Mouse (Mus musculus) c-Kit-negative CD71-positive TER-119-positive erythroid progenitor cells, embryonic 14.5 days (primary cell): Measurements from ENCODE around the gene Adra2a.

ENCODE experiments used
- DNase-seq: peaks from one replicate; pipeline ENCODE4 v3.0.0-alpha.2; 2013; ENCODE audit warnings: low read depth, low spot score

Gene Adra2a

DNA sequence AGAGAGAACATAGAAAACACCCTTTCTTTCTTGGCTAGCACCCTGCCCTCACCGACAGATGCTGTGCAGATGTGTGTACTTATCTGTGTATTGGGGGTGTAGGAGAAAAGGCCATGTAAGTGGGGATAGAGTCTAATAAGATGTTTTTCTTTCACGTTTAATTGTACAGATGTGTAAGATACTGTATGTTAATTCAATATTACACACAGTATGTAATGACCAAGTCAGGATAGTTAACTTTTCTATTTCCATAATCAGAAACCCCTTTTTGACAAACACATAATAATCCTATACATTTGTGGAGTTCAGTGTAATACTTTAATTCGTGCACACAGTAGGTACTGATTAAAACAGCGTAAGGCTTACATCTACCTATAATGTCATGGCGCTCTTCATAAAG is at the start of gene Adra2a:
Gene Adra2a (plus strand): TSS at position 301 of the 400 bp plus-strand sequence.
- DNase-seq: no peak

DNA sequence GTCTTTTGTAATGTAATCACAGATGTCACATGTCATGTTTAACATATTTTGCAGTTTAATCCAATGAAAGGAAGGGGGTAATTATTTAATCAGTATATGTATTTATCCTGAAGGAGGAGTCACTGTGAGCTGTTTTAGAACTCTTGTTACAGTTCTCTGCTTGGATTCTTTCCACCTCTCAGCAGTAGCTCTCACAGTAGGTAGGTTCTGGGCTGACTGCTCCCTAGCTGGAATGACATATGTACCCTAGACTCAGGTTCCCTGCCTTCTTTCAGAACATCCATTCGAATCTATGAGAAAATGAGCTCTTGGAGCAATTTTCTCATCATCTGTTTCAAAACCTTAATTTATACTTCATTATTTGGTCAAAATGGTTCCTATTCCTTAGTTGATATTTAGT is 49.7 kb upstream of the Adra2a start:
- DNase-seq: no peak

DNA sequence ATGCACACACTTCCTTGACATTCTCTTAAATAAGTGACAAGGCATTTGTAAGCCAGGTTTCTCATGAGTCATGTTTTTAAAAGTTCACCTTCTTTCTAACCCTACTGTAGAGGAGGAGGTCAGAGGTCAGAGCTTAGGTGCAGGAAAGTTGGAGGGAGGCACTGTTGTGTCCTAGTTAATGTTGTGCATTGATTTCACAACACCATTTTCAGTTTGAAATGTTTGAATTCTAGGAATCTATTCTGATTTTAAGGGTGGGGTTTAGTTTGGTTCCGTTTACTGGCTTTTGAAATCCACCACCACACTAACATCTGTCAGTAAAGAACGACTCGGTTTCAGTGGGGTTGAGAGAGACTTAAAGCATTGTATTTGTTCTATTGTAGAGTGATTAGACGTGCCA is 33.0 kb upstream of the Adra2a start:
- no peak for DNase-seq

DNA sequence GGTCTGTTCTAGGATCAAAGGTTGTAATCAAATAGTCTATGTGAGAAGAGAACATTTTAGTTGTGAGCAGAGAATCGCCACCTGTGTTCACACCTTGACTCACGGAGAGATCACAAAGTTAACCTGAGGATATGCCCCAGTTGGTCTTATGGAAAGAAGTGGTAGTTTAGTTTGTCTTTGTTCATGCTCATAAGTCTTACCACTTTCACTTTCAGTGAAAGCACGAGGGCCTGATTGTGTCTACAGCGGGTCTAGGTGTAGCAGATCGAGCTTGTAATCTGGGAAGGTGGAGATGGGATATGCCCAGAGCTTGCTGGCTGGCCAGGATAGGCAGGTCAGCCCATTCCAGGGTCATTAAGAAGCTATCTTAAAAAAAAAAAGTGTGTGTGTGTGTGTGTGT is 29.0 kb upstream of the Adra2a start:
- no peak for DNase-seq

DNA sequence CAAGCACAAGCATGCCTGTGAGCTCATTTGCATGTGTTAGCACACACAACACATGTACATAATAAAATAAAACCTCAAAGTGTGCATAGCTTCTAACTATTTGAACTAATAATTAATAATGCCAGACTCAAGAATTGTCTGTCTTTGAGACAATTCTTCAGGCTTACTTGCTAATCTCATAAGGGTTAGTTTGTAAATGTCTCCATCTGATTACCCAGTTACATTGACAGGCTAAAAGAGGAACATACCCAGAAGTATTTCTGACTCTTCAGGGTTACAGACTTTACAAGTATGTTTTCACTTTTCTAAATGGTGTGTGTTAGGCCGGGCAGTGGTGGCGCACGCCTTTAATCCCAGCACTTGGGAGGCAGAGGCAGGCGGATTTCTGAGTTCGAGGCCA is 28.4 kb upstream of the Adra2a start:
- DNase-seq: no peak

DNA sequence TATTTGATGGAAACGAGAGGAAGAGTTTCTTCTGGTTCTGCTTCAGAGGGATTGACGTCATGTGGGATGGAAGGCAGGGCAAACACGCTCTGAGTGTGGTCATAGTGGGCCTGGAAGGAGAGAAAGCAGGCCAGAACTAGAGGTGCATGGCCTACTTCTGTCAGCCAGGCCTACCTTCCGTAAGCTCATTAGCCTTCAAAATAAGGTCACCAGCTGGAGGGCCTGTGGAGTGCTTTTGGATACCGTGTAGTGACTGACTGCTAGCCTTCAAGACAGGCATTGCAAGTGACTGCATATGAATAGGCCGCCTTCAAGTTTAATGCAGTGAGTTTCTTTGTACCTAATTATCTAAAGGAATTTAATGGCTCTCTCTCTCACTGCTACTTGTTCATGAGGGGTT is 8.9 kb upstream of the Adra2a start:
- no peak for DNase-seq

DNA sequence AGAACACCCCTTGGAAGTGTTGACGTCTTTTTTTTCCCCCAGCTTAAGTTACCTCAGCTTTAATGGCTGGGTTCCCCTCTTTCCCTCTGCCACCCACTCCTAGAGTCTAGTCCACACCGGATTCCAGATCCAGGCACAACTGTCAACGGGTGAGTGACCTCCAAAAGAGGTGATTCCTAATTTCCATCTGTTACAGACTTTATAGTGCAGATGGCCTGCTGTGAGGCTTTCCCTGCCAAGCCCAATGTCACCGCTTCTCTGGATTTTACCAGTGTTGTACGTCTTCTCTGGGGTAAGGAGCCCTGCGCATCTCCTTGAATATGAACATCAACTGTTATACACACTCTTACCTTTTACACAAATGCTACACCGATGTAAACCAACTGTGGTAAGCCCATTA is 4.5 kb upstream of the Adra2a start:
- no peak for DNase-seq

DNA sequence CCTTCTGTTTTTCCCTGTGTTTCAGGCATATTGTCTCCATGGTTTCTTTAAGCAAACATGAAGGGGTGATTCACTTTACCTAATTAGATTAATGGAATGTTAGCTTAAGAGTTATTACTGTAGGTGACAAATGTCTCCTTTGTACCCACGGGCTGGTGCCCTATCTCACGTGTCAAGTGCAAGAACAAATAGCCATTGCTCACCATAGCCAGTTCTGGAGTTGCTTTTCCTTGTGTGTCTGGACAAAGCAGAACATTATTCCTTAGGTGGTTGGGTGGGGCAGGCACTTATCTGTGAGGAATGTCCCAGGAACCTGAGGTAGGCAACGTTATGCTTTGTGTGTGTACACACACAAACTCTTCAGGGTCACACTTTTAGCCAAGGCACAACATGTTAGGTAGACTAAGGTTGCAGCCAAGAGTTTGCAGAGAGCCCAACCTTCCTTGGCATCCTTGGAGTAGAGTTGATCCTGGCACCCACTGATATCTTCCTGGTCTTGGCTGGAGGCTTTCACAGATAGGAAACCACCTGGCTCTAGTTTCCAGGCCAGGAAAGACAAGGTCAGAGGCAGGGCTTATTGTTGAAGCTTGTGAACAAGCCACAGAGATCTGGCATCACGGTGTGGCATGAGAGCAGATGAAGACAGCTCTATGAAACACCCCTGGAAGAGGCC is 3.5 kb upstream of the Adra2a start:
- DNase-seq: no peak

DNA sequence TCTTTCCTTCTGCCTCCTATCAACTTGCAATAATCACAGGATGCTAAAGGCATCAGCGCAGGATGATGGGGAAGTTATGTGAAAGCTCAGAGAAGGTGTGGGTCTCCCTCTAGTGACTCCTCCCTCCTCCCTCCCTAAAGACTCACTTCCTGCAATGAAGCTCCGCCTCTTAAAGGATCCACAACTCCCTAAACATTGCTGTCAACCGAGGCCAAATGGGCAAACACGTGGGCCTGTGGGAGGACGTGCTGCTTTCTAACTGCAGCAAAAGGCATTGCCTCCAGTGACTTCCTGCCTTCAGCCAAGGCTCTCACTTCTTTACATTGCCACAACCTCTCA is 3.0 kb upstream of the Adra2a start:
- DNase-seq: no peak

DNA sequence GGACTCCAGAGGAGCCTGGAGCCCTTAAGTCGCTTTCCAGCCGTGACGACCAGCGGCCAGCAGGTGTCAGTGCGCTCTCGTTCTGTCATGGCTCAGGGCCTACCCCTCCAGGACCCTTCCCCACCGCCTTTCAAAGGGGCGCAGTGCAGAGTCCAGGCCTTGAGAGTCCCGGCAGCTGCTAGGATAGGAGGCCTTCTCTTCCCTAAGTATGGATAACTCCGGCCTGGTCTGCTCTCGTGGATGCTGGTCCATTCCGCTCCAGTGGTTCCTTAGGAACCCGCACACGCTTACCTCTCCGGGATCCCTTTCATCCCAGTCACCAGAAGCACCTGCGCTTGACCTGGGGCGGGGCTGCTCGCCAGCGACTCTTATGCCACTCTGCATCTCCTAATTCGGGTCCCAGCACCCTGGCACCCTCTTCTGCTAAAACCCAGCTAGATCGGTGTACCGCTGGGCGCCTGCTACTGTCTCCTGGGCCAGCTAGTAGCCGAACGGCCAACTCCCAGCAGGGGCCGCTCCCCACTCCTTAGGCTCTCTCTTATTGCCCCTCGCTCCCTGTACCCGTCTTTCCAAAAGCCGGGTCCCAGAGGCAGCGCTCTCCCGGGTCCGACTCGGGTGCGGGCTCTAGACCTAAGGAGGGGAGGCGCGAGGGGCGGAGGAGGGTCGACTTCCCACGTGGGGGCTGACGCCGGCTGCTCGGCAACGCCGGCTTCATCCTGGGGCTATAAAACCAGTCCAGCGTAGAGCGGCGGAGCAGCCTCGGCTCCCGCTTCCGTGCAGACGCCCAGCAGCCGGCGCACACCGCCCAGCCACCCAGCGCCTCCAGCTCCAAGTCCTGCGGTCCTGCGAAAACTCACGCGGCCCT is 788 bp downstream of the Adra2a start:
- DNase-seq: no peak

DNA sequence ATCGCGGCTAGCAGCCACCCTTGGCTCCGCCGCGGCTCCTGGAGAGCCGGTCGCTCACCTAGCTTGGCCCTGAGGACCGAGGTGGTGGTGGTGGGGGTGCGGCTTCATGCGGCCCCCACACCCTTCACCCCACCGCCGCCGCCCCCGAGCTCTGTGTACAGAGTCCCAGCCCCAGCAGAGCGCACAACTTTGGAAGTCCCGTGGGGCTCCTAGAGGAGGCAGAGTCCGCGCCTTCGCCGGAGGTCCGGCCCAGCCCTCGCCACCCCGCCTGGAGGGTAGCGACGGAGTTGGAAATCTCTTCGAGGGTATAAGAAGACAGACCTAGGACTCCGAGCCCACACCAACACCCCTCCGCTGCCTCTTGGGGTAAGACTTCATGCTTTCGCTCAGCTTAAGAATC is 1.5 kb downstream of the Adra2a start:
- no peak for DNase-seq

DNA sequence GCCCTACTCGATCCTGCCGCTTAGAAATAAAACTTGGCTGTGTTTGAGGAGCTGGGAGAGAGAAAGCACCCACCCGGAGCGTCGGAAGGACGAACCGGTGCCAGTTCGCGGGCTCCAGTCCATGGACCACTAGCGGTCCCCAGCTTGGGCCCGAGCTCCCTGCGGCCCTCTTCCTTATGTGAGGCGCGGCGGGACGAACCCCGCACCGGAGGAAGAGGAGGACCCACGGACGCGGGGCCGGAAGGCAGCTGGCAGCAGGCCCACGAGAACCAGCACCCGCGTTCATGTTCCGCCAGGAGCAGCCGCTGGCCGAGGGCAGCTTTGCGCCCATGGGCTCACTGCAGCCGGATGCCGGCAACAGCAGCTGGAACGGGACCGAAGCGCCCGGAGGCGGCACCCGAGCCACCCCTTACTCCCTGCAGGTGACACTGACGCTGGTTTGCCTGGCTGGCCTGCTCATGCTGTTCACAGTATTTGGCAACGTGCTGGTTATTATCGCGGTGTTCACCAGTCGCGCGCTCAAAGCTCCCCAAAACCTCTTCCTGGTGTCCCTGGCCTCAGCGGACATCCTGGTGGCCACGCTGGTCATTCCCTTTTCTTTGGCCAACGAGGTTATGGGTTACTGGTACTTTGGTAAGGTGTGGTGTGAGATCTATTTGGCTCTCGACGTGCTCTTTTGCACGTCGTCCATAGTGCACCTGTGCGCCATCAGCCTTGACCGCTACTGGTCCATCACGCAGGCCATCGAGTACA is 2.2 kb downstream of the Adra2a start:
- no peak for DNase-seq

DNA sequence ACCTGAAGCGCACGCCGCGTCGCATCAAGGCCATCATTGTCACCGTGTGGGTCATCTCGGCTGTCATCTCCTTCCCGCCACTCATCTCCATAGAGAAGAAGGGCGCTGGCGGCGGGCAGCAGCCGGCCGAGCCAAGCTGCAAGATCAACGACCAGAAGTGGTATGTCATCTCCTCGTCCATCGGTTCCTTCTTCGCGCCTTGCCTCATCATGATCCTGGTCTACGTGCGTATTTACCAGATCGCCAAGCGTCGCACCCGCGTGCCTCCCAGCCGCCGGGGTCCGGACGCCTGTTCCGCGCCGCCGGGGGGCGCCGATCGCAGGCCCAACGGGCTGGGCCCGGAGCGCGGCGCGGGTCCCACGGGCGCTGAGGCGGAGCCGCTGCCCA is 2.7 kb downstream of the Adra2a start:
- no peak for DNase-seq

DNA sequence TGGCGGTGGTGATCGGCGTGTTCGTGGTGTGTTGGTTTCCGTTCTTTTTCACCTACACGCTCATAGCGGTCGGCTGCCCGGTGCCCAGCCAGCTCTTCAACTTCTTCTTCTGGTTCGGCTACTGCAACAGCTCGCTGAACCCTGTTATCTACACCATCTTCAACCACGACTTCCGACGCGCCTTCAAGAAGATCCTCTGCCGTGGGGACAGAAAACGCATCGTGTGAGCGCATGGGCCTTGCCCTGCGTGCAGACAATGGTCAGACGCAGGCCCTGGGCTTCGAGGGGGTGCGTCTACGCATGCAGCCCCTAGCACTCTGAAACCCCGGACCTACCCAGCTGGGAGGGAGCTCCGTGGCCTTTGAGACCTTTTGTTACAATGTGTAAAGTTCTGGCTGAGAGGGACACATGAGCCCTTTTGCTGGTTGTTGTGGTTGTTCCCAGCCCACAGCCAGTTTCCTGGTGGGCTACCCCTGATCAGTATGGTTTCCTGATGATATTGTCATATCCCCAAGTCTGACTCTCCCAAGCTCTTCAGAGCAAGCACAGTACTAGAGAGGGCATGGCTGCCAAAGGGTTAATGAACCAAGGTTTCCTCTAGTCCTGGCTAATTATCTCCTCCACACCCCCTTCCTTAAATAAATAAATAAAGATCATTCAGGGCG is 3.6 kb downstream of the Adra2a start:
- DNase-seq: no peak

DNA sequence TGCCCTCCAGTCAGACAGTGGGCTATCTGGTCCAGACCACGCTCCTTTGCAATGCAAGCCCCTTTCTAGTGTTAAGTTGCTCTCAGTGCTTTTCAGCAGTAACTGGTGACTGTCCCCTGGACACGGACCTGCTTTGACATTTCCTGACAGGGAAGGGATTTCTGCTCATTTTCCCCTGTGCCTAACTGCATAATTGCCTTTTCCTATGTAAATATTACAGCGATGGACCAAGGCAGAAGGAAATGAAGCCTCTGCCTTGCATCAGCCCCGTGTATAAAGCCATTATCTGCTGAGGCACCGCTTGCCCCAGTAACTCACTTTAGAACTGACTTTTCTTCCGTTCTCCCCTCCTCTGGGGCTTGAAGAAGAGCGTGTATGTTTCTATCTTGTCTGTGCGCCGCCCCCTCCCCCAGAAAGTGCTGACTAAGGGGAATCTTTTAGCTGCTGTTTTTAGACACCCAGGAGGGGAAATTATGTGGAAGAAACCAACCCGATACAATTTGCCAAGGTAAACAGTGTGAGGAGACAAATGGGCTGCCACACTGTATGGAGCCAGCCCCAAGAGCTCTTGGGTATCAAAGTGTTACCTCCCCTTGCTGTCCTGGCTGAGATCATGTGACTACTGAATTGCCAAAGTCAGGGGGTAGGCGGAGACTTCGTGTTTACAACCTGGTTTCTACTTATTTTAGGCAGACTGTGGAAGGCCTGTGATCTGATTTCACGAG is 4.4 kb downstream of the Adra2a start:
- no peak for DNase-seq

DNA sequence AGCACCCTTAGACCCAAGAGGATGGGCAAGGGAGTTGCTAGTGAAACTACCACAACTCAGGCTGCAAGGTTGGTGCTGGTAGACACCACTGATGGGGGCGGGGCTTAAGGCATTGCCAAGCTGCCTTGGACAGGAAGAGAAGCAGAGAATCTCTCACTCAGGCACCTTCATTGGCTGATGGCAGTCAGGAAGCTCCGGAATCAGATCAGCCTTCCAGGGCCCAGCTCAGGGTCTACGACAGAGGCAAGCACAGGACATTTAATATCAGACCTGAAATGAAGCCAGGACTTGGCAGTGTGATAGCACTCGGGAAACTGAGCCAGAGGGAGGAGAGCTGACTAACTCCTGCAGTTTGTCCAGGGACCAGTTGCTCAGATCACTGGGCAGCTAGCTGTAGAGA is 7.7 kb downstream of the Adra2a start:
- no peak for DNase-seq

DNA sequence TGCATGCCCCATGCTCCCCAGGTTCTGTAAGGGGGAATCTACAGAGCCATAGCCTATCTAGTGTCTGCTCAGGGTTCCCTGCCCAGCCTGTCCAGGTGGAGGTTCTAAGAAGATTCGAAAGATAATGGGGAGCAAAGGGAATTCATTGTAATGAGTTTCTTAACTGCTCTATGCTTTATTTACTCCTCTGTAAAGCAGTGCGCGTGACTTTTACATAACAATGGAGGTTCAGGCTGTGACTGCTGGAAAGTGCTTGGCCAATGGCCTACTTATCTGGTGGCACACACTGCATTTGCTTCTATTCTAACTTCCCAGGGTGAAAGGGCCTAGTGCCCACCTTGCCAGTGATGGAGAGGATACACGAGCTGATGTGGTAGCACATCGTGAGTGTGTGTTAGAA is 11.9 kb downstream of the Adra2a start:
- no peak for DNase-seq

DNA sequence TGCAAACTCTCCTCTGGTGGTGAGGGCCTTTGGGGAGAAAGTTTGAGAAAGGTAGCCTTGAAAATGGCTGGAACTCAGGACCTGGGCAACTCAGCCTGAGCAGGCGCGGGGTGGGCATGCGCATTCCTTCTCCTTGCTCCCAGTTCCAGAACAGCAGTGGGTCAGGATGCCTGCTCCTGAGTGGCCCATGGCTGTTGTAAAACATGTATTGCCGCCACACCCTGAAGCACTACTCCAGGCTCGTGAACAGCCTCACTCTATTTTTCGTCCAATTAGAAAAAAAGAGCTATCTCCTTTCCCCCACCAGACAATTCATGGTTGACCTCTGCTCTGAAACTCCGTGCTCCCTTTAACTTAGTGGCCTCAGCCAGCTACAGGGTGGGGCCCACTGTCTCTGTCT is 24.5 kb downstream of the Adra2a start:
- no peak for DNase-seq

DNA sequence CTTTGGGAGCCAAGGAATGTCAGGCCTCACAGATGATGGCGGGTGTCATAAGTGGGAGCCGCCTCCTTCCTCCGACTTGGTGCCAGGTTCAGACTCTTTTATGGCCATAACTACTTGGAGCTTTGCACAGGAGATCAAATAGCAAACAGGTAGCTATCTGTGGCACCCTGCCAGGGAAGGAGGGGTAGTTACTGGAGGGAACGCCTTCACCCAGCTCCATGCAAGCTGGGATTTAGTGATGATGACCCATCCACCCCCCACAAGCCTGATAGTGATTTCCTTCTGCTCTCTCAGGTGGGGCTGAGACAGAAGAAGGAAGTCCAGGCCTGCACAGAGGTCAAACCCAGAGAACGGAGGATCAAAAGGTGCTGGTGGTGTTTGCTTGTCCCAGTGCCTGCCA is 26.6 kb downstream of the Adra2a start:
- DNase-seq: no peak

DNA sequence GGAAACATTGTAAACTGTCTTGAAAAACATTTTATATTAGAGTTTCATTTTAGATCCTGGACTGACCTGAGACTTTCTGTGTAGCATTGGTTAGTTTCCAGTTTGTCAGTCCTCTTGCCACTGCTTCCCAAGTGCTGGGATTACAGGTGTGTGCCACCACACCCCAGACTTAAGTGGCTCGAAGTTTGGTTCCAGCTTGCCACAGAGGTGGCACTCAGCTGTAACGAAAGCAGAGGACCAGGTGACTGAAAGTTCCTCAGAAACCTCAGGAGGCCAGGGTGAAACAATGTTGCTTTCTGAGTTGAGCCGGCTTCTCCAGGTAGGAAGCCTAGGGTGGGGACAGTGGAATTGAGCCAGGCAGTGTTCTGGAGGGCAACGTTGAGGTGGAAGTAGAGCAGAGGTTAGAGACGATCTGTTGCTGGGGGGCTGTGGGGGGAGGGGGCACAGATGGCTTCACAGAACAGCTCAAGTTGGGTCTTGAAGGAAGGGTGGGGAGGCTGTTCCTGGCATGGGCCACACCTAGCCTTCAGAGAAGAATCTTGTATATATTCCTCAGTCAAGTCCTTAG is 28.4 kb downstream of the Adra2a start:
- no peak for DNase-seq
